Mouse (Mus musculus): ENCODE measurements around the gene Zmiz1.

DNA sequence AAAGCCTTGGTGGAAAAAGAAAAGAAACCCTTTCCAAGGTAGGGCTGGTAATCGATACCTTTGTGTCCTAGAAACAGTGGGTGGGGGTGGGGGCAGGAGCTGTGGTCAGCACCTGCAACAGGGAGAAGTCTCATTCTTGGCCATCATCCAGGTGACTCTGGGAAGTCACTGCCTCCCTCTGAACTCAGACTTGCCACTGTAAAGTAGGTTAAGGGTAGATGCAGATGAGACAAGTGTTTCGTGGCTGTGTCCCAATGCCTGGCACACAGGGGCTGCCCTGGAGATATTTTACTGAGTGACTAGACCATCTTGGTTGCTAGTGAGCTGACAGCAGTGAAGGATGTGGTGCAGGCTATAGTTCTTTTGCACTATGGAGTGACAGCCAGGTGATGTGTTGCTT, 79.5 kb downstream of the Zmiz1 start:
- no peak for TF ChIP-seq CTCF (conservative IDR thresholded peaks at IDR 0.05 in 1 of 2, IDR thresholded peaks at IDR 0.05 in 1 of 2; ENCODE audit: low read depth in 2 of 2, low read length in 2 of 2)
- no peak for TF ChIP-seq JUND (conservative IDR thresholded peaks at IDR 0.05; ENCODE audit: low read depth, low read length)
- TF ChIP-seq ZNF384 (IDR thresholded peaks at IDR 0.05; ENCODE audit: low read depth, low read length) = no peak
- no peak for TF ChIP-seq ELF1 (IDR thresholded peaks at IDR 0.05; ENCODE audit: low read depth, low read length)

All from CH12.LX (cell line).